Mouse (Mus musculus): ENCODE data around the gene Gstz1.

DNA sequence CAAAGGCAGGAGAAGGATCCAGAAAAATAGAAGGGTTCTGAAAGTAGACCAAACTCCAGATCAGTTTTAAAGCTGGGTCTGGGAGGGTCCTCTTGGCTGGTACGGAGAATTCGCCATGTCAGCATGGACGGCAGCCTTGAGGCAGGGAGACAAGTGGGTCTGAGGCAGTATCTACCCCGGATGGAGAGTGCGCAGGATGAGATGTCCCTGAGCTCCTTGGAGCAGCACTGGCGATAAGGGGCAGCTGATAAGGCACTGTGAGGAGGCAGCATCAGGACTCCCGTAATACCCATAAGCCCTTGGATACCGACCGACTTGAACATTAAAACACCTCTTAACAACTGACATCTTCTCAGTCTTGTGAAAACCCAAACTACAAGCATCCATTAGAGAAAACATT, 14.2 kb upstream of the Gstz1 start:
- TF ChIP-seq CTCF (IDR thresholded peaks at IDR 0.05; ENCODE audit: low read depth) (no peak), EP300 (optimal IDR thresholded peaks at IDR 0.05) (no peak)

Data from stomach, postnatal 0 days (tissue).